Mouse (Mus musculus) intestine, embryonic 16.5 days (tissue): ENCODE results near the gene Sox5. TPM values are rescaled to one million over a fixed set of nuclear protein-coding genes. Genes with fewer than 3 reads are reported as not detected.

Experiments
- ATAC-seq: fragments of 200-750 bp; cut with Nextera tagmentation; 2 replicates; pipeline ENCODE4 v1.8.0; 2017; ENCODE audit warnings: moderate TSS enrichment, moderate library complexity
- H3K27ac ChIP-seq: fragments of 300-500 bp; sonication (generic); 2 replicates; pipeline ENCODE4 v1.5.1; 2014; ENCODE audit warnings: mild to moderate bottlenecking, low read length
- H3K27me3 ChIP-seq: fragments of 300-500 bp; sonication (generic); replicated peaks from 2 replicates; pipeline ENCODE4 v1.6.1; 2014; ENCODE audit warnings: low read length, control low read depth, mixed read lengths; ENCODE audit not compliant: control insufficient read depth, insufficient read depth
- H3K36me3 ChIP-seq: fragments of 300-500 bp; sonication (generic); 2 replicates; pipeline ENCODE4 v1.6.1; 2014; ENCODE audit warnings: low read length, control low read depth; ENCODE audit not compliant: control insufficient read depth, insufficient read depth
- H3K4me1 ChIP-seq: fragments of 300-500 bp; sonication (generic); 2 replicates; pipeline ENCODE4 v1.6.1; 2014; ENCODE audit warnings: low read length, control low read depth, mixed read lengths; ENCODE audit not compliant: control insufficient read depth, insufficient read depth
- H3K4me2 ChIP-seq: fragments of 300-500 bp; sonication (generic); 2 replicates; pipeline ENCODE4 v1.6.1; 2014; ENCODE audit warnings: low read depth, low read length, control low read depth
- H3K4me3 ChIP-seq: fragments of 300-500 bp; sonication (generic); 2 replicates; pipeline ENCODE4 v1.5.1; 2014; ENCODE audit warnings: mild to moderate bottlenecking, low read length
- H3K9ac ChIP-seq: fragments of 300-500 bp; sonication (generic); 2 replicates; pipeline ENCODE4 v1.6.1; 2014; ENCODE audit warnings: low read depth, low read length
- H3K9me3 ChIP-seq: fragments of 300-500 bp; sonication (generic); 2 replicates; pipeline ENCODE4 v1.6.1; 2016; ENCODE audit warnings: low read length, control low read depth; ENCODE audit not compliant: control insufficient read depth
- WGBS: fragments of 180-500 bp; shearing (Covaris S2); extraction: QIAGEN DNeasy Blood & Tissue Kit; methylation state at CpG from one replicate; pipeline ENCODE4 v1.1.7; 2014; 5-methylcytosine and 5-hydroxymethylcytosine counted together
- polyA plus RNA-seq: library from polyadenylated mRNA; unstranded; fragments of >200 nt; fragmentation: Nextera tagmentation; extraction: Ambion mirVana; gene quantifications from 2 replicates; pipeline ENCODE4 v1.2.1, GENCODE M21; 2015

Gene Sox5
- polyA plus RNA-seq, 1 experiment from 2014 or later = 14.3 TPM

GRCm38 (mm10) chr6:144640591-144640990 is 141.2 kb downstream of the Sox5 start:
- Histone ChIP-seq H3K9ac (no peak overlapping the region), H3K4me2 (no peak overlapping the region), H3K4me1 (no peaks in the 10 kb centered on the region), H3K27me3 (no peaks in the 10 kb centered on the region), H3K9me3 (no peaks in the 10 kb centered on the region), H3K36me3 (no peaks in the 10 kb centered on the region), H3K4me3 (no peak overlapping the region), H3K27ac (no peak overlapping the region)
- ATAC-seq = peak; percentile 81
- 81% methylated on average over 3 of the region's 3 CpGs for WGBS

DNA sequence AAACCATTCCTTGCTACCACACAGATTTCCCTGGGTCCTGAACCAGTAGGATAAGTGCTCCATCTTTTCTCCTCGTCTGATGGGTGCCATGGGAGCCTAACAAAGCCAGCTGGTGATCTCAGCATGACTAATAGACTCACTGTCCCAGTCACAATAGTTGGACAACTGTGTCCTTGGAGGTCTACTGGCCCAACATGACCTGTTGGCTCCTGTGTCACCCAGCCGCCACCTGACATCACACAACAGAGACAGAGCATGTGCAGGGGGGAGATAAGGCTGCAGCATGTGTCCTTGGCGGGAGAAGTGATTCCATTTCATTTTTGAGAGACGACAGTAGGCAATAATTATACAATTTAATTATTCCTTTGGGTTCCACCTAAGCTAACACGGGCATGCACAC is 143.2 kb downstream of the Sox5 start:
- Histone ChIP-seq H3K4me1 (no peaks in the 10 kb centered on the region), H3K9ac (no peak overlapping the region), H3K4me3 (no peak overlapping the region), H3K9me3 (no peaks in the 10 kb centered on the region), H3K4me2 (no peak overlapping the region), H3K36me3 (no peaks in the 10 kb centered on the region), H3K27me3 (no peaks in the 10 kb centered on the region), H3K27ac (no peak overlapping the region)
- WGBS = 86% methylated on average over 5 of the region's 5 CpGs
- ATAC-seq = no peak

DNA sequence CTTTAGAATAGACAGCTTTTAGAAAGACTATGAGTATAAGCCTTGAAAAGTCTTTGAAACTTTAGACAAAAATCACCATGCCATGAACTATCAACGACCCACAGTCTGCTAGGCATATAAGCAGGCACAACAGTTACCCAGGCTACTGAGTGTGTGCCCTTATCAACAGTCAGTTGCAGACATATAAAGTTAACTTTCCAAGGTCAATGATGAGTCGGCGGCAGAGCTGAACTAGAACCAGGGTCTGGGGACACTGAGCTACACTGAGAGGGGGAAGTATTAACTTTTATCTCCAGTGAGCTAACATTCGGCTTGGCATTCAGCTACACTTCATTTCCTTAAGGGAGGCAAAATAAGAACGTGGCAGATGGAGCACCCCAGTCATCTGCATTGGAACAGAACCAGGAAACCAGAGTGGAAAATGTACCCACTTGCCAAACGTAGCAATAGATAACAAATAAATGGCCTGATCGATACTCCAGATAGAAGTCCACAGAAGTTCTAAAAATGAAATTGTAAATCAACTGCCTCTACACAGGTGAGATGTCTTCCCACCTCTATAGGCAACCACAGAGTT is 154.2 kb downstream of the Sox5 start:
- no peak for ATAC-seq
- Histone ChIP-seq H3K9me3 (no peaks in the 10 kb centered on the region), H3K27ac (no peak overlapping the region), H3K36me3 (no peaks in the 10 kb centered on the region), H3K4me1 (no peaks in the 10 kb centered on the region), H3K4me2 (no peak overlapping the region), H3K27me3 (no peaks in the 10 kb centered on the region), H3K4me3 (no peak overlapping the region), H3K9ac (no peak overlapping the region)
- 70% methylated on average over 7 of the region's 7 CpGs for WGBS

DNA sequence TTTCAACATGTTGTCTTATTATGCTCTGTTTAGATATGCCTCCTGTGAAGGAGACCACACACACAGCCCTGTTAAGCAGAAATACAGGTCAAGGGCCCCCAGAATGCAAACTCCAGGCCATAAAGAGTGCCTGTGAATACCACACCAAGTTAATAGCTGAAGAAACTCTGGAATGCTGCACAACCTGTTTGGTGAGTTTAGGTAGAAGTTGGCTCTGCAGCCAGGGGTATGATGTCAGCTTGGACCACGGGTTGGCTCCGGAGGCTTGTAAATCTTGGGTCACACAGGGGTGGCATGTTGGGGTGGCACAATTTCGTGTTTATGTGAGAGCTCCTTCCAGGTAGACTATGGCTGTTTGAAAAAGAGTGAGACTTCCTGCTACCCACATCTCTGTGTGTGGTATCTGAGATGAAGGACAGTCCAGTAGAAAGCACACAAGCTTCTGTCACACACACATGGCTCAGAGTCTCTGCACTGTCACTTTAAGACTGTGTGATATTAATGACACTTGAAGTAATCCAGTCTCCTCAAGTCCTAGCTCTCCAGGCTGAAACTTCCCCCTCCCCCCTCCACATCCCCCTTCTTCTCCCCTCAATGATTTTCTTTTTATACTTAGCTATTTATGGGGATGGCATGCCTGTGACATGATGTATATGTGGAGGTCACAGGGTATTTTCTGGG is 160.5 kb downstream of the Sox5 start:
- ATAC-seq = peak; percentile 97
- Histone ChIP-seq H3K9ac (no peak overlapping the region), H3K27me3 (no peaks in the 10 kb centered on the region), H3K4me1 (peaks cover 9% of the 10 kb centered on the region), H3K36me3 (no peaks in the 10 kb centered on the region), H3K9me3 (no peaks in the 10 kb centered on the region), H3K4me3 (no peak overlapping the region), H3K27ac (peak overlapping the region; percentile 66), H3K4me2 (peak overlapping the region; percentile 31)
- 18% methylated on average over 3 of the region's 3 CpGs for WGBS

- H3K9ac ChIP-seq = no peak overlapping the region
- no peaks in the 10 kb centered on the region for H3K36me3 ChIP-seq
- H3K27me3 ChIP-seq = no peaks in the 10 kb centered on the region
- peaks cover 3% of the 10 kb centered on the region; the same call in 1 of the 2 replicates for H3K4me1 ChIP-seq
- WGBS = 37% methylated on average over 4 of the region's 4 CpGs
- no peak for ATAC-seq
- H3K9me3 ChIP-seq = no peaks in the 10 kb centered on the region
- H3K4me3 ChIP-seq = no peak overlapping the region
- H3K27ac ChIP-seq = no peak overlapping the region
- H3K4me2 ChIP-seq = no peak overlapping the region
Observed at GRCm38 (mm10) chr6:144611383-144611791, 170.4 kb downstream of the Sox5 start.

DNA sequence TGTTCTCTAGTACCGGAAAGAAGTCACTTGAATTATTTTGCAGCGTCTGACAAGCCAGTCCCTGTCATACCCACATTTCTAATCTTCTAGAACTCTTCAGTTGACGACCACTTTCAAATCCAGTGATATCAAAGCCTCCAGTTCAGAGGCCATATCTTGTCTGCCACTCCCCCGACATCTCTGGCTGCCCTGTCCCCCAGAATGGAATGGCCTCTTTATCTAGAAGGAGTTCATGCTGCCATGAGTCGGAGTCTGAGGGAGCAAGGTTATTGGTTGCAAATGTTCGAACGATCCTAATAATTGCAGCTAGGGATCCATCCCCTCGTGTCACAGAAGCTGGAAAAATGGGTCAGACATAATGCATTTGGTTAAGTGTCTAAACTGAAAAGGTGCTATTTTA is 170.9 kb downstream of the Sox5 start:
- H3K4me1 ChIP-seq = peaks cover 3% of the 10 kb centered on the region; the same call in 1 of the 2 replicates
- no peak overlapping the region for H3K4me2 ChIP-seq
- H3K9ac ChIP-seq = no peak overlapping the region
- no peaks in the 10 kb centered on the region for H3K36me3 ChIP-seq
- no peak overlapping the region for H3K4me3 ChIP-seq
- H3K27ac ChIP-seq = no peak overlapping the region
- no peaks in the 10 kb centered on the region for H3K27me3 ChIP-seq
- H3K9me3 ChIP-seq = no peaks in the 10 kb centered on the region
- no peak for ATAC-seq
- WGBS = 62% methylated on average over 8 of the region's 8 CpGs

DNA sequence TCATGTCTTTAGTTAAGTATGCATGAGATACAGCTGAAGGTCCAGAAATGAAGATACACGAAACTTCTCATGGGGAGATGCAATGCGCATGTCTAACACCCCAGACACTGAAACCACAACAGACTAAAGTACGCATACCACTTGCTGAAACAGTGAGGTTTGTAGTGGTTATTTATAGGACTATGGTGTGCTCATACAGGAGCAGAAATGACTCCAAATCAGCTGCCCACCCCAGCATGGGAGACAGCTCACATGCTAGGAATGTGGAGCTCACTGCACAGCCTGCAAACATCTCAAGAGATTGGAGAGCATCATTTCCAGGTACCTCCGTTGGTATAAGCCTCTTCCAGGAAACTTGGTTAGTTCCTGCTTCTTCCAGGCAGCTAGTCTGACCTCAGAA is 178.9 kb downstream of the Sox5 start:
- H3K36me3 ChIP-seq = no peaks in the 10 kb centered on the region
- no peak overlapping the region for H3K4me3 ChIP-seq
- no peak overlapping the region for H3K27ac ChIP-seq
- H3K4me1 ChIP-seq = 0 out of 2 replicates have a peak, but pooled peaks cover 2% of the 10 kb centered on the region
- ATAC-seq = no peak
- no peaks in the 10 kb centered on the region for H3K9me3 ChIP-seq
- 89% methylated on average over 4 of the region's 4 CpGs for WGBS
- H3K27me3 ChIP-seq = peaks cover 2% of the 10 kb centered on the region; the same call in 1 of the 2 replicates
- no peak overlapping the region for H3K9ac ChIP-seq
- no peak overlapping the region for H3K4me2 ChIP-seq

- Histone ChIP-seq H3K36me3 (no peaks in the 10 kb centered on the region), H3K4me2 (no peak overlapping the region), H3K9ac (no peak overlapping the region), H3K4me1 (0 out of 2 replicates have a peak, but pooled peaks cover 5% of the 10 kb centered on the region), H3K9me3 (no peaks in the 10 kb centered on the region), H3K27ac (no peak overlapping the region), H3K27me3 (peaks cover 2% of the 10 kb centered on the region; the same call in 1 of the 2 replicates), H3K4me3 (no peak overlapping the region)
- ATAC-seq = no peak
- WGBS = 74% methylated on average over 5 of the region's 5 CpGs
Observed at GRCm38 (mm10) chr6:144600351-144600750, 181.4 kb downstream of the Sox5 start.

DNA sequence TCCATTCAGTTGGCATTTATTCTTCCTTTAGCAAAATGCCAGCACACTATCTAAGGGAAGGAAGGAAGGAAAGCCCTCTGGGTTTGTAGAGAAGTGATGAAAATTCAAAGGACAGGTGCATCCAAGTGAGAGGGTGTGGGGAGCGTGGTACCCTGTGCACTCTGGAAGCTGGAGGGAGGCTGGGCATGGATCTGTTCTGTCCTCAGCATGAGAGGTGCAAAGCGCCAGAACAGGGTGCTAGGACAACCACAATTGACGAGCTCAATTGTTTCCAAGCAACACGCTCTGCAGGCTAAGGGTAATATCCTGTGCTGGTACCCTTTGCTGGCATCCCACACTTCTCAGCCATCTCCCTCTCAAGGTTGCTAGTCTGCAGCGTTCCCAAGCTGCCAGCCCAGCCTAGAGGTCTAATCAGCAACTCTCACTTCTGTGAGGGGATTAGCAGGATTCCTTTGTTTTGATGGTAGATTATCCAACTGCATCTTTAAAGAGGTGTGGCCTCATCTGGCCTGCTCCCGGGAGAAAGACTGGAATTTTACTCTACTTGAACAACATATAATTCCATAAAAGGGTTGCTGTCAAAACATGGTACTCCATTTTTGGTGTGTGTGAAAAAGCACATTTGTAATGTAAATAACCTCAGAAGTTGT is 183.3 kb downstream of the Sox5 start:
- H3K9ac ChIP-seq = no peak overlapping the region
- no peak overlapping the region for H3K27ac ChIP-seq
- WGBS = 58% methylated on average over 6 of the region's 6 CpGs
- ATAC-seq = no peak
- peaks cover 2% of the 10 kb centered on the region; the same call in 1 of the 2 replicates for H3K27me3 ChIP-seq
- no peaks in the 10 kb centered on the region for H3K36me3 ChIP-seq
- H3K9me3 ChIP-seq = no peaks in the 10 kb centered on the region
- 0 out of 2 replicates have a peak, but pooled peaks cover 5% of the 10 kb centered on the region for H3K4me1 ChIP-seq
- H3K4me3 ChIP-seq = no peak overlapping the region
- no peak overlapping the region for H3K4me2 ChIP-seq
